28 mouse cellular contexts compared by ENCODE assay signal in the genomic region with DNA sequence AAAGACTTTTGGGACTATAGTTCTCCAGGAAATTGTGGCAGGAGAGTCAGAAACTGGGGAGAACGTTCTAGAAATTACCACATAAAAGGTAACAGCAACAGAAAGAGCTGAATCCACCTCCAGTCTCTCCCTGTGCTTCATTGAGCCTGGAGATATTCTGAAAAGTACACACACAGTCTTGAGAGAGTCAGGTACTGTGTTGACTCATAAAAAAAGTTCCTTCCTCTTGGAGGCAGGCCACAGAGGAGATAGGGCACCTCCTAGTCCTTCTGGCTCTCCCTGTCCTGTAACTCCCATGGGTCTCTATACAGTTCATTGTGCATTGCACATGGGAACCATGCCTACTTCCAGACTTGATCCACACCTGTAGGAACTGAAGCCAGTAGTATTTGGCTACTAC.
DNase-seq lines count a peak whose midpoint lies in the region; ATAC-seq and TF ChIP-seq lines count a peak whose summit lies in the region.
"Had no signal": no experiment of that assay in that cellular context is flagged by ENCODE, and none has a peak within 500 bp of the region (broad histone marks: within the 10 kb centered on the region; RNA-seq: fewer than 3 reads in every experiment).

No protein-coding gene starts in this region.

- H3K27ac ChIP-seq in CH12.LX (ENCODE audit: insufficient read depth, low read depth), result peak overlapping the region; percentile 61; the same call in 1 of the 2 replicates
- H3K27ac ChIP-seq: forebrain, embryonic 12.5 days; hindbrain, embryonic 12.5 days; limb, embryonic 12.5 days; midbrain, embryonic 10.5 days; neural tube, embryonic 13.5 days had no signal

- H3K79me2 ChIP-seq in CH12.LX (replicated peaks; ENCODE audit: control insufficient read depth, extremely low read depth, insufficient read depth, poor library complexity, severe bottlenecking), result peaks cover 5% of the 10 kb centered on the region; the same call in 1 of the 2 replicates

- H3K36me3 ChIP-seq in CH12.LX (replicated peaks in 1 of 2; ENCODE audit: control insufficient read depth in 1 of 2, insufficient read depth in 1 of 2, low read length in 1 of 2), result peaks cover 0 to 33% of the 10 kb centered on the region in 2 experiments
- H3K36me3 ChIP-seq in splenic B cell, adult 2 months (ENCODE audit: control insufficient read depth, insufficient read depth, low read length, poor library complexity, severe bottlenecking), result no peaks in the 10 kb centered on the region
- H3K36me3 ChIP-seq: forebrain, embryonic 12.5 days; hindbrain, embryonic 12.5 days; limb, embryonic 12.5 days had no signal

- no peak for TF ChIP-seq RAD21 in CH12.LX (IDR thresholded peaks at IDR 0.05; ENCODE audit: low read depth, low read length)

- peak; percentile 17 for DNase-seq in lung, postnatal 36 days
- no peak for DNase-seq in lung, postnatal 10 days
- DNase-seq in CH12.LX (ENCODE audit: extremely low read depth) (peak; percentile 61), liver (no peak)
- peak; percentile 44 for DNase-seq in gonadal fat pad, adult 2 months (ENCODE audit: low read depth)
- peak; percentile 28 for DNase-seq in splenic B cell, adult 2 months (ENCODE audit: low read depth, low spot score)
- DNase-seq in gastrocnemius, postnatal 10 days, result no peak
- DNase-seq: adrenal gland, adult 8-10 months; cerebellum, adult 11-12 months; cerebellum, postnatal 10 days; gastrocnemius, postnatal 14 days; heart, postnatal 36 days; kidney, adult 9 months; kidney, postnatal 10 days; layer of hippocampus, adult 9-11 months; liver, postnatal 0 days; lung, postnatal 14 days; thymus, postnatal 14 days had no signal

- peak overlapping the region; percentile 26 for H3K4me2 ChIP-seq in CH12.LX (ENCODE audit: insufficient read depth, low read depth, poor library complexity, severe bottlenecking)
- H3K4me2 ChIP-seq: forebrain, embryonic 12.5 days; heart, embryonic 11.5 days; hindbrain, embryonic 12.5 days; limb, embryonic 12.5 days; liver, embryonic 11.5 days; neural tube, embryonic 13.5 days had no signal

- H3K27me3 ChIP-seq in CH12.LX (replicated peaks), result no peaks in the 10 kb centered on the region
- no peaks in the 10 kb centered on the region for H3K27me3 ChIP-seq in splenic B cell, adult 2 months (ENCODE audit: control insufficient read depth, insufficient read depth, low read length, poor library complexity, severe bottlenecking)
- H3K27me3 ChIP-seq: forebrain, embryonic 12.5 days; hindbrain, embryonic 12.5 days; limb, embryonic 12.5 days; neural tube, embryonic 13.5 days had no signal

- no peaks in the 10 kb centered on the region for H3K9me3 ChIP-seq in CH12.LX (replicated peaks; ENCODE audit: low read length)
- H3K9me3 ChIP-seq: forebrain, embryonic 12.5 days; hindbrain, embryonic 12.5 days; limb, embryonic 12.5 days; midbrain, embryonic 10.5 days; neural tube, embryonic 13.5 days had no signal

- TF ChIP-seq EP300 in CH12.LX (IDR thresholded peaks at IDR 0.05; ENCODE audit: low read length), result peak; percentile 76

- no peak overlapping the region for H3K9ac ChIP-seq in CH12.LX (ENCODE audit: insufficient read depth, low read depth)
- H3K9ac ChIP-seq: forebrain, embryonic 12.5 days; hindbrain, embryonic 12.5 days; limb, embryonic 12.5 days; liver, postnatal 0 days; neural tube, embryonic 13.5 days had no signal

- in situ Hi-C loops in CH12.LX (cut with MboI; ENCODE audit: low pct_ligation_motif_present, low pct_unique_long_range_greater_than_20kb, low sequenced_read_pairs), result no loop called here

- no peak for ATAC-seq in cerebellum, adult (ENCODE audit: insufficient number of reproducible peaks, low FRiP score, low TSS enrichment)
- ATAC-seq: intestine, postnatal 0 days; liver, postnatal 0 days had no signal

- dilution Hi-C loops in CH12.LX (cut with MboI; ENCODE audit: extremely low pct_ligation_motif_present, extremely low pct_unique_long_range_greater_than_20kb, low sequenced_read_pairs), result no loop called here

- no peak for TF ChIP-seq CTCF in CH12.LX (conservative IDR thresholded peaks at IDR 0.05 in 1 of 2, IDR thresholded peaks at IDR 0.05 in 1 of 2; ENCODE audit: low read depth in 2 of 2, low read length in 2 of 2)

- H3K4me1 ChIP-seq in CH12.LX (ENCODE audit: control insufficient read depth in 1 of 2, insufficient read depth in 2 of 2), result peaks cover 36 to 90% of the 10 kb centered on the region in 2 experiments
- H3K4me1 ChIP-seq: forebrain, embryonic 12.5 days; limb, embryonic 12.5 days; midbrain, embryonic 10.5 days; neural tube, embryonic 13.5 days had no signal

- H3K4me3 ChIP-seq in CH12.LX (replicated peaks in 1 of 3; ENCODE audit: low read depth in 2 of 3, low read length in 2 of 3, poor library complexity in 1 of 3), result no peak overlapping the region
- H3K4me3 ChIP-seq: erythroblast, embryonic 14.5 days; forebrain, embryonic 12.5 days; hindbrain, embryonic 12.5 days; limb, embryonic 12.5 days; midbrain, embryonic 10.5 days; neural tube, embryonic 13.5 days had no signal

- no peak for TF ChIP-seq POLR2A in CH12.LX (IDR thresholded peaks at IDR 0.05; ENCODE audit: low read depth, low read length)

TF ChIP-seq in CH12.LX, 34 proteins besides CTCF, POLR2A, EP300 and RAD21:
- peak; percentile 73 for TF ChIP-seq BHLHE40 (IDR thresholded peaks at IDR 0.05; ENCODE audit: low read depth, low read length)
- TF ChIP-seq NRF1 (IDR thresholded peaks at IDR 0.05; ENCODE audit: low read depth, low read length), result no peak
- peak; percentile 43; the same call in 1 of the 2 replicates for TF ChIP-seq ETS1 (conservative IDR thresholded peaks at IDR 0.05; ENCODE audit: low read depth, low read length)
- TF ChIP-seq IRF4 (IDR thresholded peaks at IDR 0.05; ENCODE audit: low read depth, low read length), result peak; percentile 79
- TF ChIP-seq JUN (IDR thresholded peaks at IDR 0.05; ENCODE audit: insufficient read depth, low read depth, low read length), result 0 out of 2 replicates have a peak, but pooled peaks have one; percentile 13
- no peak for TF ChIP-seq CHD1 (IDR thresholded peaks at IDR 0.05; ENCODE audit: low read depth, low read length)
- TF ChIP-seq JUND (conservative IDR thresholded peaks at IDR 0.05; ENCODE audit: low read depth, low read length), result peak; percentile 24; the same call in 1 of the 2 replicates
TF ChIP-seq in CH12.LX: peak in this region for 5.

Comparison
In these comparisons a context has a peak if more than half of its experiments do, and no peak if none do; other contexts are left out.
1. DNase-seq: peak in lung, postnatal 36 days (single experiment), CH12.LX (single experiment), gonadal fat pad, adult 2 months (single experiment) and splenic B cell, adult 2 months (single experiment); none in lung, postnatal 10 days (single experiment), liver (single experiment) and gastrocnemius, postnatal 10 days (single experiment).